Mouse (Mus musculus): Measurements from ENCODE around the gene Kcnj4. TPM values are rescaled to one million over a fixed set of nuclear protein-coding genes. Genes with fewer than 3 reads are reported as not detected.
A peak's percentile ranks its signal among the peaks of the same experiment; 100 is the strongest.

Gene Kcnj4
- polyA plus RNA-seq, 1 experiment from 2014 or later = not detected

DNA sequence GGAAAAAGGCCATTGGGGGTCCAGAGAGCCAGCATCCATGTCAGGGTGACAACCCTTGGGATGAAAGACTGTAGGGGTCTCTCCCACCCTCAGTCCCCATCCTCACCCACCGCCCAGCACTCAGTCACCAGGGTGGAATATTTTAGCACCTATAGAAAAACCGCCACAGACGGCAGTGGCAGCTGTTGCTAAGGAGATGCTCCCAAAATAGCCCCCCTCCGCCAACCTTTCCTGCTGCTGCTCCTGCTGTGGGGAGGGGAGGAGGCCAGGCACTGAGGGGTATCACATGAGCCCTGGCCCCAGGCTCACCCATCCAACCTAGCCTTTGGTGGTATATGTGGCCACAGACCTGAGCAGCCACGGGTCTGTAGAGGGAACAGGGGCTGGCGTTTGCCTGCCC, 5.0 kb upstream of the Kcnj4 start:
- H3K4me2 ChIP-seq = no peak overlapping the region
- 46% methylated on average over 6 of the region's 6 CpGs for WGBS
- H3K36me3 ChIP-seq = no peaks in the 10 kb centered on the region
- no peak overlapping the region for H3K9ac ChIP-seq
- no peak overlapping the region for H3K4me3 ChIP-seq
- H3K9me3 ChIP-seq = no peaks in the 10 kb centered on the region
- no peak overlapping the region for H3K27ac ChIP-seq
- no peak for ATAC-seq (ENCODE audit: insufficient number of reproducible peaks, low FRiP score, low TSS enrichment, low read depth)
- H3K27me3 ChIP-seq = peaks cover 81% of the 10 kb centered on the region
- peaks cover 39% of the 10 kb centered on the region for H3K4me1 ChIP-seq

DNA sequence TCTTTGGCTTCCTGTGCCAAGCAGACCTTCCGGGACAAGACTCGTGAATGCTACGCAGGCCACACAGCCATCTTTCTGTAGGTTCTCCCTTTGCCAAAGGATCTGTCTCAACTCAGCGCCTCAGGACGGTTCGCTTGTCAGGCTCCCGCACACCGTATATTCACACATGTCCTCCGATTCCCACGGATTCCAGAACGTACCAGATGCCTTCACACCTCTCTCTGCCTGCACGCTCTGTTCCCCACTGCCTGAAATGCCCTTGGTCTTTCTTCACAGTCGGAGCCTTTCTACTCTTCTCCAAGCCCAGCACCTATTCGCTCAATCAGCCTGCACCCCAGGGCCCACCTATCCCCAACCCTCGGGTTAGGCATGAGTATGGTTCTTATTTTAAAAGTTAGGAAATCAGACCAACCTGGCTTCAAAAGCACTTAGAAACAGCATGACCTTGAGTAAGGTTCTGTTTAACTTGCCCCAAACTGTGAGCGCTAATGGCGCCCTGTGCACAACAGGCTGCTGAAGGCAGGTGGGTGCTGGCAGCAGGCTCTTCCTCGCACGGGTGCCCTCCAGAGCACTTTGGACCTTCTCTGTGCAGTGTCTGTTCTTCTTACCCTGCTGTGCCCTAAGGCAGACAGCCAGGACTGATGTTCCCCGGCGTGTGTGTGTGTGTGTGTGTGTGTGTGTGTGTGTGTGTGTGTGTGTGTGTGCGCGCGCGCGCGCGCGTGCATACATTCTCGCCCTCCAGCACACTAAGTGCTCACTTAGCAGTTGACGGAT, 2.2 kb upstream of the Kcnj4 start:
- 44% methylated on average over 31 of the region's 31 CpGs for WGBS

DNA sequence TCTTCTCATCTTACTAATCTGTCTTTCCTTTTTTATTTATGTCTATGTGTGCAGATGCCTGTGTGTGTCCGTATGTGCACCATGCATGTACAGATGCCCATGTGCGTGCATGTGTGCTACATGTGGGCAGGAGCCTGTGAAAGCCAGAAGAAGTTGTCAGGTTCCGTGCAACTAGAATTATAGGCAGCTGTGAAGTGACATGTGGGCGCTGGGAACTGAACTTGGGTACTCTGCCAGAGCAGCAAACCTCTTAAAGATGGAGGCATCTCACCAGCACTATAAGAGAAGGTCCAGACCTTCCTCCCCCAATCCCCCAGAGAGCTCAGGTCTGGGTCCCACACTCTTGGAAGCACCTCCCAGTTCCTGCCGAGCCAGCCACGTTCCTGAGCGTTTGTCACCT, 1.4 kb upstream of the Kcnj4 start:
- H3K4me2 ChIP-seq = no peak overlapping the region
- ATAC-seq (ENCODE audit: insufficient number of reproducible peaks, low FRiP score, low TSS enrichment, low read depth) = no peak
- H3K4me3 ChIP-seq = no peak overlapping the region; the same call in 1 of the 2 replicates
- no peaks in the 10 kb centered on the region for H3K36me3 ChIP-seq
- H3K27ac ChIP-seq = no peak overlapping the region
- 25% methylated on average over 7 of the region's 7 CpGs for WGBS
- no peaks in the 10 kb centered on the region for H3K9me3 ChIP-seq
- no peak overlapping the region for H3K9ac ChIP-seq
- H3K27me3 ChIP-seq = peaks cover 93% of the 10 kb centered on the region
- peaks cover 20% of the 10 kb centered on the region for H3K4me1 ChIP-seq

More for the DNA sequence above, 2.2 kb upstream of the Kcnj4 start:
- Histone ChIP-seq H3K4me2 (no peak overlapping the region), H3K36me3 (no peaks in the 10 kb centered on the region), H3K9ac (no peak overlapping the region), H3K27me3 (peaks cover 86% of the 10 kb centered on the region), H3K27ac (no peak overlapping the region), H3K4me3 (no peak overlapping the region), H3K9me3 (no peaks in the 10 kb centered on the region), H3K4me1 (peaks cover 28% of the 10 kb centered on the region)
- ATAC-seq (ENCODE audit: insufficient number of reproducible peaks, low FRiP score, low TSS enrichment, low read depth) = no peak

DNA sequence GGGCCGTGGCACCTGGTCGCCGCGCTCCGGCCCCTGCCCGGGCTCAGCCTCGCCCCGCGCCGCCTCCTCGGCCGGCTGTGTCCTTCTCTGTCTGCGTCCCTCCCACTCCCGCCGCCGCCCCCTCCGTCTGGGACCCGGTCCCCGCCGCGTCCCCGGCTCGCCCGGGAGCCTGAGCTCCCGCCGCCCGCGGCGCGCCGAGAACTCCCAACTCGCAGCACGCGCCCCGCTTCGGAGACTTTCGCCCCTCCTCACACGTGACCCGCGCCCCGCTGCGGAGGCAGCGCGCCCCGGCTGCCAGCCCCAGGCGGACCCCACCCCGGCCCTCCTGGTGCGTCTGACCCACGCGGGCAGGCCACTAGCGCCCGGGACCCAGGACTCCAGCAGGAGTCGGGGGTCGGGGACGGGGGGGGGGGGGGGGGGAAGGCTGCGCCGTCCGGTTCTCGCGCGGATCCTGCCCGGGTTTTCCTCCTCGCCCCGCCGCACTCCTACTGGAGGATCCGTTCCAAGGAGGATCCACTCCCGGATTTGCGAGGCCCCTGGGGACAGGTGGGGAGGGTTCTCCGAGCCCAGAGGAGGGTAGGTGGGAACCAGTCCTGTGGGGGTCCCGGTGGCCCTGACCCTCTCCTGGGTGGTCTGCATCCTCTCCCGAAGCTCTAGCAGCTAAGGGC, 709 bp upstream of the Kcnj4 start:
- Histone ChIP-seq H3K9me3 (no peaks in the 10 kb centered on the region), H3K9ac (peak overlapping the region; percentile 42), H3K4me3 (peak overlapping the region; percentile 56), H3K4me2 (peak overlapping the region; percentile 100), H3K4me1 (peaks cover 17% of the 10 kb centered on the region), H3K36me3 (no peaks in the 10 kb centered on the region), H3K27ac (no peak overlapping the region), H3K27me3 (peaks cover 92% of the 10 kb centered on the region)
- ATAC-seq (ENCODE audit: insufficient number of reproducible peaks, low FRiP score, low TSS enrichment, low read depth) = no peak
- 0% methylated on average over 51 of the region's 71 CpGs for WGBS

DNA sequence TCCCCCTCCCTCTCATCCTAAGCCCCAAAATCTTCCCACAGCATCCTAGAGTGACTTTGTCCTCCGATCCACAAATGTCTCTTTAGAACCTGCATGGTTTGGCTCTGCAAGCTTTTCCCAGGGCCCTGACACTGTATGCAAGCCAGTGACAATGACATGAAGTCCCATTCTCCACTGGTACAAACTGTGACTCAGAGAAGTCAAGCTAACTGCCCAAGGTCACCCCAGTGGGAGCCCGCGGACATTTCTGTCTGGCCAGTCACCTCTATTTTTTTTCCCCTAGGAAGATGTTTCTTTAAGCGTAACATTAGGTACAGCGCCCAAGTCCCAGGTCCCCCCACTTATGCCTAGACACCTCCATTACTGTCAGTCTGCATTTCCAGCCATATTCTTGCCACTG, 1.6 kb downstream of the Kcnj4 start:
- ATAC-seq (ENCODE audit: insufficient number of reproducible peaks, low FRiP score, low TSS enrichment, low read depth) = no peak
- H3K4me3 ChIP-seq = no peak overlapping the region

DNA sequence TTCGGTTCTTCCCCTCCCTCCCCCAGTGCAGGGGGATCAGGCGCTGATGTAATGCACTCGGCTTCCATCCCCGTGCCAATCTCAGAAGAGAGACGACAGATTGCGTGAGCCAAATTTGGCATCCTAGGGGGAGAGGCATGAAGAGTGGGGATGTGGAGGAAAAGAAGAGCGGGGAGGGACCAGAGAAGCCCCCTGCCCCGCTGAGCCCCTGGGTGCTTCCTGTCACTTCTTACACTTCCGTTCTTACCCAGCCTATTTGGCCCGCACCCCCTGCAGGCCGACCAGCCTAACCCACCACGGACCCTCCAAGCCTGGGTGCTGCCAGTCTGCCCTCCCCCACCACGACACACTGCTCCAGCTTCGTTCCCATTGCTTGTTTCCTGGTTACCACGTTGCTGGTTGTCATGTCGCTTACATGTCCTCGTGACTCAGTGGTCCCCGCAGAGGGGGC, 2.1 kb downstream of the Kcnj4 start:
- ATAC-seq (ENCODE audit: insufficient number of reproducible peaks, low FRiP score, low TSS enrichment, low read depth) = no peak
- H3K4me1 ChIP-seq = peaks cover 17% of the 10 kb centered on the region
- H3K36me3 ChIP-seq = no peaks in the 10 kb centered on the region
- no peaks in the 10 kb centered on the region for H3K9me3 ChIP-seq
- peaks cover 99% of the 10 kb centered on the region for H3K27me3 ChIP-seq
- no peak overlapping the region for H3K27ac ChIP-seq
- no peak overlapping the region for H3K9ac ChIP-seq
- WGBS = 25% methylated on average over 18 of the region's 18 CpGs
- no peak overlapping the region for H3K4me2 ChIP-seq
- H3K4me3 ChIP-seq = no peak overlapping the region

More for the DNA sequence above, 1.6 kb downstream of the Kcnj4 start:
- Histone ChIP-seq H3K27me3 (peaks cover 99% of the 10 kb centered on the region), H3K4me1 (peaks cover 17% of the 10 kb centered on the region), H3K9me3 (no peaks in the 10 kb centered on the region), H3K4me2 (no peak overlapping the region), H3K9ac (no peak overlapping the region), H3K27ac (no peak overlapping the region), H3K36me3 (no peaks in the 10 kb centered on the region)
- 74% methylated on average over 5 of the region's 5 CpGs for WGBS

DNA sequence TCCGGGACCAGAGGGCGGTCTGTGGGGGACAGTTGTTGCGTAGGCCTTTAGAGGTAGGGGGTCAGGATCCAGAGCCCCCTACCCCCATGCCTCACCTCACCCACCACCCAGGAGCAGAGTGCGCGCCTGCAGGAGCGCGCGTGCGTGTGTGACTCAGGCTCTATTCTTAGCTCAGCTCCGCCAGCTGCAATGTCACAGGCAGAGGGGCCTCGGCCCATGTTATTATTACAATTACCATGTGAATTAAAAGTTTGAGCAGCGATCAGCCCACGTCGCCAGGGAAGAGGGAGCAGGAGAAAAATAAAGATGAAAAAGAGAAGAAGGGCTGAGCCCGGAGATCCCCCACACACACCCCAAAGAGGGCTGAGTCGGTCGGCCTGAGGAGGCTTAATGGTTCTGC, 4.9 kb downstream of the Kcnj4 start:
- H3K27me3 ChIP-seq = peaks cover 74% of the 10 kb centered on the region
- H3K4me1 ChIP-seq = peaks cover 5% of the 10 kb centered on the region
- H3K27ac ChIP-seq = no peak overlapping the region
- H3K4me2 ChIP-seq = no peak overlapping the region
- 75% methylated on average over 17 of the region's 17 CpGs for WGBS
- no peaks in the 10 kb centered on the region for H3K9me3 ChIP-seq
- H3K36me3 ChIP-seq = no peaks in the 10 kb centered on the region
- ATAC-seq (ENCODE audit: insufficient number of reproducible peaks, low FRiP score, low TSS enrichment, low read depth) = no peak
- H3K9ac ChIP-seq = no peak overlapping the region
- H3K4me3 ChIP-seq = no peak overlapping the region

DNA sequence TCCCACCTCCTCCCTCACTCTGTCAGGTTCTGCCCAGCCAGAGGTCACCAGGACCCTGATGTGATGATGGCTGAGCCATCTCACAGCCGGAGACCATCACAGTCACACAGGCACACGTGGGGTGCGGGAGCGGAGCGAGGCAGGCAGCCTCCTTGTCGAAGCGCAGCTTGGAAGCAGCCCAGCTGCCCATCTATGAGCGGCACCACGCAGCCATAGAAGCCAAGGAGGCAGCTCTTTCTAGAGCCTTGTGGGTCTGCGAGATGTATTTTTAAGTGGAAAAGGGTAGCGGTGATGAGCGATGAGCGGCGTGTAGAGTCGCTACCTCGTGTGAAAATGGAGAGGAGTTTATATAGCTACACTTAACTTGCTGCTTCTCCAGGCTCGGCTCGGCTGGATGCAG, 11.5 kb downstream of the Kcnj4 start:
- no peak for ATAC-seq (ENCODE audit: insufficient number of reproducible peaks, low FRiP score, low TSS enrichment, low read depth)
- no peak overlapping the region for H3K9ac ChIP-seq
- H3K27me3 ChIP-seq = peaks cover 37% of the 10 kb centered on the region
- no peaks in the 10 kb centered on the region for H3K36me3 ChIP-seq
- H3K4me2 ChIP-seq = no peak overlapping the region
- WGBS = 44% methylated on average over 18 of the region's 18 CpGs
- no peaks in the 10 kb centered on the region for H3K9me3 ChIP-seq
- H3K27ac ChIP-seq = no peak overlapping the region
- no peaks in the 10 kb centered on the region for H3K4me1 ChIP-seq
- H3K4me3 ChIP-seq = no peak overlapping the region

DNA sequence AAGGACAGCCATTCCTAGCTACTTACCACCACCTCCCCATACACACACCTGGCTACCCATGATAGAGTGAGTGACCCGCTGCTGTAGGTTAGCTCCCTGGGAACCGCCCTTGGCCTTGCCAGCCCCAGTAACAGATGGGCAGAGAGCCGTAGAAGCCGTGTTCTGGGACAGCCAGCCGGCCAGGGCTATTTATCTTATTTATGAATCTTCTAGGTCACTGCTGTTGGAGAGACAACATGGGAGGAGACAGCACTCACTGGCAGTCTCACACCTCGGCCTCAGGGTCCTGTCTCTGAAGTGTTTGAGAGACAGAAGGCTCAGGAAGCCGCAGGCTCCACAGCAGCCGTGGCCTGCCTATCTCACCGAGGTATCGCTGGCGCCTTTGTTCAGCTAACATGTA, 15.6 kb downstream of the Kcnj4 start:
- H3K4me1 ChIP-seq = no peaks in the 10 kb centered on the region
- H3K27ac ChIP-seq = no peak overlapping the region
- no peaks in the 10 kb centered on the region for H3K36me3 ChIP-seq
- H3K9me3 ChIP-seq = no peaks in the 10 kb centered on the region
- H3K4me3 ChIP-seq = no peak overlapping the region
- peaks cover 28% of the 10 kb centered on the region for H3K27me3 ChIP-seq
- H3K9ac ChIP-seq = no peak overlapping the region
- WGBS = 66% methylated on average over 11 of the region's 11 CpGs
- H3K4me2 ChIP-seq = no peak overlapping the region
- ATAC-seq (ENCODE audit: insufficient number of reproducible peaks, low FRiP score, low TSS enrichment, low read depth) = no peak

DNA sequence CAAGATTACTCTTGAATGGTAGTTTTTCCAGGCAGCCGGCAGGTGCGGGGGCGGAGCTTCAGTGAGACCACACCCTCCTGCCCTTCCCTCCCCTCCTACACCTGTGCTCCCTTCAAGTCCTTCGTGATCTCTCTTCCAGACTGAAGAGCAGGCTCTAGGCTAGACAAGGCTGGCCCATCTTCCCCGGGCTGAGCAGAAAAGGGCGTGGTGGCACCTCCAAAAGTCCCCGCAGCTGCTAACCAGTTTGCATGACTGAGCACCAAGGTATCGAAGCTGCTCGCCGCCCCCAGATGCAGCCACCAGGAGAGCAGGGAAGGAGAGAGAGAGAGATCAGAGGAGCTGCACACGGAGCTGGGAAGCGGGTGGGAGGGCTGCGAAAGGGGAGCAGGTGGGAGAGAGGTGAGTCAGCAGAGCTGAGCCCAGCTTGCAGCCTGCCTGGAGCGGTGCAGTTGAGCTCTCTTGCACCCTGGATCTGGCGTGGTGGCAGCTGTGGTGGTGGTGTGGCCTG, 23.8 kb downstream of the Kcnj4 start:
- peaks cover 14% of the 10 kb centered on the region for H3K4me1 ChIP-seq
- H3K4me3 ChIP-seq = no peak overlapping the region
- no peak overlapping the region for H3K4me2 ChIP-seq
- no peaks in the 10 kb centered on the region for H3K36me3 ChIP-seq
- H3K9me3 ChIP-seq = no peaks in the 10 kb centered on the region
- 7% methylated on average over 15 of the region's 15 CpGs for WGBS
- H3K27me3 ChIP-seq = peaks cover 33% of the 10 kb centered on the region
- no peak overlapping the region for H3K27ac ChIP-seq
- ATAC-seq (ENCODE audit: insufficient number of reproducible peaks, low FRiP score, low TSS enrichment, low read depth) = no peak
- H3K9ac ChIP-seq = no peak overlapping the region

DNA sequence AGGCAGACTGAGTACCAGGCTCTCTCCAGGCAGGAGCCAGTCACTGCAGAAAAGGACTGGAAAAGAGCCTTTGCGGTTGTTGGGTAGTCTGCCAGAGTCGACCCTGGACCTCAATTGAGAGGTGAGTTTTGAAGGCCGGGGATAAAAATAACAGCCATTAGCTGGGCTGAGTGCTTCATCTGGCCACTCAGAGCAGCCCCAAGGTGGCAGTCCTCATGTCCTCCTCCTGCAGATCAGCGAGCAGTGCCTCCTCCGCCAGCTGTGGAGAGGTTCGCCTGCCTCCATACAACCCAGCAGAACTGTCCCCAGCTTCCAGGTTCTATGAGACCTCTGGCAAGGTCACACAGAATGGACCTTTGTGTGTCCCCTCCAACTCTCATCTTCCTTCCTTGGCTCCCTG, 27.8 kb downstream of the Kcnj4 start:
- 58% methylated on average over 6 of the region's 6 CpGs for WGBS
- Histone ChIP-seq H3K9me3 (no peaks in the 10 kb centered on the region), H3K9ac (no peak overlapping the region), H3K4me1 (peaks cover 14% of the 10 kb centered on the region), H3K4me3 (no peak overlapping the region), H3K4me2 (no peak overlapping the region), H3K36me3 (no peaks in the 10 kb centered on the region), H3K27me3 (peaks cover 27% of the 10 kb centered on the region), H3K27ac (no peak overlapping the region)
- no peak for ATAC-seq (ENCODE audit: insufficient number of reproducible peaks, low FRiP score, low TSS enrichment, low read depth)

DNA sequence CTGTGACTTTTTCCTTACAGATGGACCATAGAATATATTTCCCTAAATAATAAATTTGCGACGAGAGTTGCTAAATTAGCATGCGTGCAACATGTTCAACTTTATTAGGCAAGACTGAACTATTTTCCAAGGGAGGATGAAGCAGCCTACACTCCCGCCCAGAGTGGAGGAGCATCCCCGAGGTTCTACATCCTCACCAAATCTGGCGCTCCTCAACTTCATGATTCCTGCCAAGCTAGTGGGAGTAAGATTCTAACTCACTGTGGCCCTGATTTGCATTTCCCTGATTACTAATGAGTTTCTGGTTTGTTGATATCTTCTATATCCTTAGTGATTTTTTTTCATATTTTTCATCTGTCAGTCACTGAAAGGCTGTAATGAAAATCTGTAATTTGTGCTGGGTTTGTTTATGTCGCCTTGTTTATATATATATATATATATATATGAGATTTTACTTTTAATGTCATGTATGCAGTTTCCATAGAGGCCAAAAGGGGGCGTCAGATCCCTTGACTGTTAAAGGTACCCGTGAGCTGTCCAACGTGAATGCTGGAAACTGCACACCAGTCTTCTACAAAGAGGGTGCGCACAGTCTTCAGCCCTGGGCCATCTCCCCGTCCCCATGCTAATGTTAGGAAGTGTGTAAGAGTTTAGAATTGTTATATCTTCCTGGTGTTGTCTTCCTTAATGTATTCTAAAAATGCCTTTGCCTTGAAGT, 31.2 kb downstream of the Kcnj4 start:
- ATAC-seq (ENCODE audit: insufficient number of reproducible peaks, low FRiP score, low TSS enrichment, low read depth) = no peak
- no peaks in the 10 kb centered on the region for H3K27me3 ChIP-seq
- H3K27ac ChIP-seq = no peak overlapping the region
- H3K9ac ChIP-seq = no peak overlapping the region
- H3K4me2 ChIP-seq = no peak overlapping the region
- H3K9me3 ChIP-seq = no peaks in the 10 kb centered on the region
- 58% methylated on average over 12 of the region's 12 CpGs for WGBS
- H3K4me3 ChIP-seq = no peak overlapping the region
- H3K36me3 ChIP-seq = no peaks in the 10 kb centered on the region
- peaks cover 11% of the 10 kb centered on the region for H3K4me1 ChIP-seq

Measured in limb, embryonic 15.5 days (tissue).